Mouse (Mus musculus): ENCODE measurements around the gene Anp32a.

DNA sequence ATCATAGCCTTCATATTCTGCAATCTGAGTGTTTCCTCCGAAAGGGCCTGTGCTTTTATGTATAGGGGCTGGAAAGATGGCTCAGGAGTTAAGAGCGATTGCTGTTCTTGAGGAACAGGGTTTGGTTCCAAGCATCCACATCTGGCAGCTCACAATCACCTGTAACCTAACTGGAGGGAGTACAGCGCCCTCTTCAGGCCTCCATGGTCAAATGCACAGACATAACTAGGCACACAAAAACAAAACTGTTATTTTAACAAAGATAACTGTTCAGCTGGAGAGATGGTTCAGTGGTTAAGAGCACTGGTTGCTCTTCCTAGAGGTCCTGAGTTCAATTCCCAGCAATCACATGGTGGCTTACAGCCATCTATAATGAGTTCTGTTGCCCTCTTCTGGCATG lies 15.1 kb upstream of the Anp32a start:
- no peak for TF ChIP-seq CTCF (IDR thresholded peaks at IDR 0.05; ENCODE audit: low read depth, low read length)
- TF ChIP-seq TAL1 (conservative IDR thresholded peaks at IDR 0.05; ENCODE audit: low read depth, low read length): no peak
- no peak for TF ChIP-seq GATA1 (IDR thresholded peaks at IDR 0.05; ENCODE audit: borderline replicate concordance, low read length)
- TF ChIP-seq GATA2 (IDR thresholded peaks at IDR 0.05; ENCODE audit: borderline replicate concordance, low read depth, low read length): no peak
- no peak for TF ChIP-seq POLR2AphosphoS5 (IDR thresholded peaks at IDR 0.05; ENCODE audit: insufficient replicate concordance, low read depth, low read length)
